Mouse (Mus musculus) brain, embryonic 18.5 days (tissue): ENCODE results near the gene Mmachc.
A peak's percentile ranks its signal among the peaks of the same experiment; 100 is the strongest.
"Not testable (repeated sequence)": the region's sequence is repeated elsewhere in the genome, so short reads cannot be mapped to it uniquely, and the experiment has no call there.

ENCODE experiments used
- DNase-seq: peaks from one replicate; pipeline ENCODE4 v3.0.0-alpha.2; 2012; ENCODE audit warnings: low read depth, low spot score

Gene Mmachc

GRCm38 (mm10) chr4:116689309-116689876, 18.8 kb downstream of the Mmachc start:
- no peak for DNase-seq

GRCm38 (mm10) chr4:116687041-116687440, 21.2 kb downstream of the Mmachc start:
- DNase-seq: no peak

GRCm38 (mm10) chr4:116685402-116686061, 22.7 kb downstream of the Mmachc start, which contains the start of gene Prdx1:
Gene Prdx1, plus strand, starts transcription at chr4:116685544.
- peak; percentile 74 for DNase-seq

DNA sequence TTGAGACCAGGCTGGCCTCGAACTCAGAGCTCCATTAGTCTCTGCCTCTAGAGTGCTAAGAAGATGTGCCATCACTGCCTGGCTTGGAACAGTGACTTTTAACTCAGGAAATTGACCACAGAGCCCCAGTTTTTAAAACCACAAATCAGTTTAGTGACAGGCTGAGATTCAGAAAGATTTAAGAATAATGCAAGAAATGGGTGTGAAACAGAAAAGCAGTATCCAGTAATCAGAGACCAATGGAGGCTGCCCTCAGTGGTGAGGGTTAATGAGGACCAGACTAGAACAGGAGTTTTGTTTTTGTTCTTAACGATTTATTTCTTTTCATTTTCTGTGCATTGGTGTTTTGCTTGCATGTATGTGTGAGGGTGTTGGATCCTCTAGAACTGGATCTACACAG, 23.5 kb downstream of the Mmachc start:
- DNase-seq: no peak

GRCm38 (mm10) chr4:116683957-116684356, 24.2 kb downstream of the Mmachc start:
- no peak for DNase-seq

DNA sequence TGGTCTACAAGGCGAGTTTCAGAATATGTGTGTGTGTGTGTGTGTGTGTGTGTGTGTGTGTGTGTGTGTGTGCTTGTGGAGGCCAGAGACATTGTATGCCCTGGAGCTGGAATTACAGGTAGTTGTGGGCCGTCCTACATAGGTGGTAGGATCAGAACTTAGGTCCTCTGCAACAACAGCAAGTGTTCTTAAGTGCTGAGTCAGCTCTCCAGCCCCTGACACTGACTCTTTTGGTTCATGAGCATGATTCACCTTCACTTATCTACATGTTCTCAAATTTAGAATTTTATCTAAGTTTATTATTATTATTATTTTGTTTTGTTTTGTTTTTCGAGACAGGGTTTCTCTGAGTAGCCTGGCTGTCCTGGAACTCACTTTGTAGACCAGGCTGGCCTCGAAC, 27.7 kb downstream of the Mmachc start:
- not testable (repeated sequence) for DNase-seq

GRCm38 (mm10) chr4:116679141-116679540, 29.1 kb downstream of the Mmachc start:
- DNase-seq: no peak

- DNase-seq: no peak
These were observed 30.4 kb downstream of the Mmachc start for GRCm38 (mm10) chr4:116677808-116678207.

- no peak for DNase-seq
These were observed 32.2 kb downstream of the Mmachc start for GRCm38 (mm10) chr4:116676027-116676426.

DNA sequence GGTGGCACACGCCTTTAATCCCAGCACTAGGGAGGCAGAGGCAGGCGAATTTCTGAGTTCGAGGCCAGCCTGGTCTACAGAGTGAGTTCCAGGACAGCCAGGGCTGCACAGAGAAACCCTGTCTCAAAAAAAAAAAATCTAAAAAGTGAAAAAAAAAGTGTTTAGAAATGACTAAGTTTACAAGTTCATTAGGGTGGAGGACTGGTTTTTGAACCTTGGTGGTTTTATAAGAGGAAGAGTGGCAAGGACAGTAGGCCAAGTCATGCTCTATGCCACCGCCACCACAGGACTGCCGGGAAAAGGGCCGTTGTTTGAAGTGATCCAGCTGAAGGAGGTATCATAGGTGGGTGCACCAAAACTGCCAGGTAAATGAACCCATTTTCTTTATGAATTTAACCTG, 33.4 kb downstream of the Mmachc start:
- DNase-seq: not testable (repeated sequence)

DNA sequence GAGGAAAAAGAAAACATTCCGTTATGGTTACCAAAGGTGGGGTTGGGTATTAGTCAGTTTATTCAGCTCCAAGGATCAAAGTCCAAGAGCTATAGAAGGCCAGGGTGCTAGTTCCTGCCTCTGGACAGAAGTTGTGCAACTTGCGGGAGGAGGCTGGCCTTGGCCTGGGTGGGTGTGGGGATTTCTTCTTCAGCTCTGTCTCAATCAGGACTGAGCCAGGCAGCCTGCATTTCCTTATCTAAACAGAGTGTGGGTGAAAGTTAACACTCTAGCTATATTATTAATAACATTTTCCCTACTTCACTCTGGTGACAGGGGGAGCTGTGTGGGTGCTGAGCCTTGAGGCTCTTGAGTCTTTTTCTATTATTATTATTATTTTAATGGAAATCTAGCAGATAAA, 35.4 kb downstream of the Mmachc start:
- no peak for DNase-seq

DNA sequence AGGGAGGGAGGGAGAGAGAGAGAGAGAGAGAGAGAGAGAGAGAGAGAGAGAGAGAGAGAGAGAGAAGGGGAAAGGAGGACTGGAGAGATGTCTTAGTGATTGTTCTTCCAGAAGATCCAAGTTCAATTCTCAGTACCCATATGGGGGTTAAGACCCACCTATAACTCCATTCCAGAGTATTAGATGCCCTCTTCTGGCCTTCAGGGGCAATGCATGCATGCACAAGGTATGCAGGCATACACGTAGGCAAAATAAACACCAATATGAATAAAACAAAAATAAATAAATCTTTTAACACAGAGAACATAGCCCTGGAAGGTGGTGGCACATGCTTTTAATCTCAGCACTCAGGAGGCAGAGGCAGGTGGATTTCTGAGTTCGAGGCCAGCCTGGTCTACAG, 38.9 kb downstream of the Mmachc start:
- DNase-seq: no peak

- DNase-seq: no peak
These were observed 40.1 kb downstream of the Mmachc start for GRCm38 (mm10) chr4:116668145-116668544.

GRCm38 (mm10) chr4:116666625-116667024, 41.6 kb downstream of the Mmachc start:
- DNase-seq: no peak

- DNase-seq: no peak
These were observed 46.2 kb downstream of the Mmachc start for GRCm38 (mm10) chr4:116661998-116662397.

DNA sequence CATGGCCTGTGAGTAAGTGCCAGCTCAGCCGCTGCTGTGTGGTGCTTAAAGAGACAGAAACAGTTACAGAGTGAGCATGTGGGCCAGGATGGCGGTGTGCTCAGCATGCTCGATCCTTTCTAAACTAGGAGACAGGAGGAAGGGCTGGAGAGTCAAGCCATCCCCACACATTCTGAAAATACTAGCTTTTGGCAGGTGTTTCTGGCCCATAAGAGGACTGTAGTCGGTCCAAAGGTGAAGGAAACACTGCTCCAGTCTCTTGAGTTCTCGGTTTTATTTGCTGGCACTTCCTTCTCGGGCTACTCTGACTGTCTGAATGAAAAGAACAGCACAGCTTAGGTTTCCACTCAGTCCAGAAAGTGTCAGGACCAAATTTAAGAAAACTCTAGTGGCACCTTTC, 47.4 kb downstream of the Mmachc start:
- DNase-seq: no peak

GRCm38 (mm10) chr4:116659916-116660315, 48.3 kb downstream of the Mmachc start:
- DNase-seq: not testable (repeated sequence)

- peak; percentile 3 for DNase-seq
These were observed 48.7 kb downstream of the Mmachc start for GRCm38 (mm10) chr4:116659474-116659873.

DNA sequence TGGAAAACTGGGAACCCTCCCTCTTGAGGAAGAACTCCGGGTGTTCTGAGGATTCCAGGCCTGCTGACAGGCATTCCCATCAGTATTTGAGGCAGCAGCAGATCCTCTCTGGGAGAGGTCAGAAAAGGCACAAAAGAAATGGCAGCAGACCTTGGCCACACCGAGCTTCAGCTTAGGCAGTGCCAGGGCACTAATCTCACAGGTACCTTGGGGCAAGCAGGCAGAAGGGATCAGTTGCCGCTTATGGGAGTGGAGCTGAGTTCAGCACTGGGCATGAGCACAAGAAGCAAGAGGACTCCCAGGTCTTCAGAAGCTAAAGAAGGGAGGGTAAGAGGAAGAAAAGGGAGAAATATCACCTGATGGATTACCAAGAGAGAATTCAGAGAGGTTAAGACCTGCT, 50.2 kb downstream of the Mmachc start:
- no peak for DNase-seq

- DNase-seq: no peak
These were observed 52.5 kb downstream of the Mmachc start for GRCm38 (mm10) chr4:116655658-116656057.

GRCm38 (mm10) chr4:116655100-116655499, 53.1 kb downstream of the Mmachc start:
- DNase-seq: no peak

- DNase-seq: no peak
These were observed 55.0 kb downstream of the Mmachc start for GRCm38 (mm10) chr4:116653228-116653627.
